Mouse (Mus musculus): ENCODE data around the gene Ncoa3.

DNA sequence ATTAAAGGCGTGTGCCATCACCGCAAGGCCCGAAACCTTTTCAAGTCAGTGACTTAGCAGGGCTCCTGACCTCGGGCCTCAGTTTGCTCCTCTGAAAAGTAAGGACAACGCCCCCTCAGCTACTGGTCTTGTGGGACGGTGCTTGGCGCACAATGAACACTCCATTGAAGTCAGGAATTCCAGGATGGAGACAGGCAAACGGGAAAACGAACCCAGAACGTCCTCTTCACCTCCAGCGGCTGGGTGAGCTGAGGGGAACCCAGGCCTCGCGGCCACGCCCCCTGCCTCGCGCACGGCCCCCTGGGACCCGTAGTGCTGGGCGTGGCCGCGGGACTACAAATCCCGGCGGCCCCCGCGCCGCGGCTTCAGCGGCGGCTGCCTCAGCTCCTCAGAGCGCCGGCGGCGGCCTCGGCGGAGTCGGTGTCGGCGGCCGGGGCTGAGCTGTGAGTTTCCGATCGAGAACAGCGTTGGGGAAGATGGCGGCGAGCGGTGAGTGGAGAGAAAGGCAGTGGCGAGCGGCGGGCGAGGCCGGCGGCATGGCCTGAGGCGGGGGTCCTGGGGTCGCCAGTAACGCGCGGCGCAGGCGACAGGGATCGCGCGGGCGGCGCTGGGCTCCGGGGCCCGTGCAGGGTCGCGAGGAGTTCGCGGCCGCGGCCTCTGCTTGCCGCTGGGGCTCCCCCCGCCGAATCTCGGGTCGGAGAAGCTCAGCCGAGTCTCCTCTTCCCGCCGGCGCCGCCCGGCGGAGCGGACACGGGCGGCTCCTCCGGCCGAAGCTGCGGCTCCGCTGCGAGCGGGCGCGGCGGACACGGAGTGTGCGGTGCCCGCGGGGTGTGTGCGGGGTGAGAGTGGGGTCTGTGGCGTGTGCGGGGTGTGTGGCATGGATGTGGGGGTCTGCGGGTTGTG lies at the start of gene Ncoa3:
- TF ChIP-seq CTCF (IDR thresholded peaks at IDR 0.05) = 0 out of 2 replicates have a peak, but pooled peaks have one; percentile 12
- TF ChIP-seq POLR2A (IDR thresholded peaks at IDR 0.05; ENCODE audit: insufficient read depth, low read depth, low read length) = peak; percentile 97
- peak; percentile 69 for TF ChIP-seq EP300 (IDR thresholded peaks at IDR 0.05; ENCODE audit: insufficient read depth, low read depth, low read length)

All from heart, adult 2 months (tissue).